Mouse (Mus musculus) testis, adult 2 months (tissue): ENCODE results near the gene Tomt. TPM values are rescaled to one million over a fixed set of nuclear protein-coding genes. Genes with fewer than 3 reads are reported as not detected.

Source experiments
- H3K27ac ChIP-seq: fragments of 200-500 bp; 2 replicates; pipeline ENCODE4 v1.5.1; 2012; ENCODE audit warnings: low read depth, low read length; ENCODE audit not compliant: control insufficient read depth, insufficient read depth
- H3K27me3 ChIP-seq: fragments of 200-500 bp; 2 replicates; pipeline ENCODE4 v1.6.1; 2012; ENCODE audit warnings: mild to moderate bottlenecking, low read length, moderate library complexity; ENCODE audit not compliant: control insufficient read depth, insufficient read depth
- H3K36me3 ChIP-seq: fragments of 200-500 bp; 2 replicates; pipeline ENCODE4 v1.6.1; 2012; ENCODE audit warnings: mild to moderate bottlenecking, low read length; ENCODE audit not compliant: control insufficient read depth, insufficient read depth
- H3K4me1 ChIP-seq: fragments of 200-500 bp; 2 replicates; pipeline ENCODE4 v1.6.1; 2012; ENCODE audit warnings: low read length; ENCODE audit not compliant: control insufficient read depth, insufficient read depth
- H3K4me3 ChIP-seq: fragments of 200-500 bp; 2 replicates; pipeline ENCODE4 v1.5.1; 2012; ENCODE audit warnings: low read depth, mild to moderate bottlenecking, low read length, moderate library complexity, mixed read lengths; ENCODE audit not compliant: control insufficient read depth
- CTCF ChIP-seq: fragments of 200-500 bp; IDR thresholded peaks from 2 replicates; pipeline ENCODE4 v1.5.1; 2012; ENCODE audit warnings: low read depth, mild to moderate bottlenecking, inconsistent platforms, low read length, moderate library complexity; ENCODE audit not compliant: control insufficient read depth, insufficient read depth, insufficient replicate concordance
- POLR2A ChIP-seq: fragments of 200-500 bp; IDR thresholded peaks from 2 replicates; pipeline ENCODE4 v1.6.1; 2012; ENCODE audit warnings: low read depth, mild to moderate bottlenecking, inconsistent platforms, low read length, moderate library complexity; ENCODE audit not compliant: control insufficient read depth
- polyA plus RNA-seq: library from polyadenylated mRNA; depleted of rRNA; stranded (reverse); fragments of >200 nt; gene quantifications from 2 replicates; pipeline ENCODE4 v1.2.3, GENCODE M21; 2012; rRNA removed

The Tomt gene
- polyA plus RNA-seq, 1 experiment: 2.0 TPM

DNA sequence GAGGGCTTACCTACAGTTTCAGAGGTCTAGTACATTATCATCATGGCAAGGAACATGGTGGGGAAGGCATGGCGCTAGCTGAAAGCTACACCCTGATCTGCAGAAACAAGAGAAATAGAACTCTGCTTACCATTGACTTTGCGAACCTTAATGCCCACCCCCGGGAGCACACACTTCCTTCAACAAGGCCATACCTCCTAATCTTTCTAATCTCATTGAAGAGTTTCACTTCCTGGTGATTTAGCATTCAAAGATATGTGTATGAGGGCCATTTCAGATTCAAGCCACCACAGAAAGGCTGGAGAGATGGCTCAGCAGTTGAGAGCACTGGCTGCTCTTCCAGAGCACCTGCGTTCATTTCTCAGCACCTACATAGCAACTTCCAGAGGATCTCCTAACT lies 49.1 kb downstream of the Tomt start, which contains the start of gene Folr2:
Gene Folr2 (minus strand): TSS at position 101 of the 400 bp plus-strand sequence.
- H3K4me1 ChIP-seq: peaks cover 4% of the 10 kb centered on the region; the same call in 1 of the 2 replicates
- no peak within 1 kb of the TSS for H3K4me3 ChIP-seq
- TF ChIP-seq POLR2A (no peak), CTCF (no peak)

DNA sequence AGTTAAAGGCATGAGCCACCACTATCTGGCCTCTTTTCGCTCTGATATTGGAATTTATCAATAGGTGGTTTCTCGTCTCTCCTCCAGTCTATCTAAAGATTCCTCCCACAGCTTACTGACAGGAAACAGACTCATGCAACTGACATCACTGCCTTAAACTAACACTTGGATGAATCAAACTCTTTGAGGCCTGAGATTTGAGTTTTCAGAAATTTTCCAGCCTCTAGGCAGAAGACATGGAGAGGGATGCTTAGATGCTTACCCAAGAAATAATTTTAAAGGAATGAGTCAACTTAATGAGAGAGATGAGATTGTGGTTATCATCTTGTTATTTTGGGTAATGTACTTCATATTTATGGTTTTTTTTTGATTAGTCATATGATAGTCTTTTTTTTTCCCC lies 52.3 kb downstream of the Tomt start:
- no peak for TF ChIP-seq POLR2A
- no peak for TF ChIP-seq CTCF
- Histone ChIP-seq H3K27me3 (no peaks in the 10 kb centered on the region), H3K4me3 (no peak overlapping the region), H3K27ac (no peak overlapping the region), H3K36me3 (no peaks in the 10 kb centered on the region), H3K4me1 (peaks cover 4% of the 10 kb centered on the region; the same call in 1 of the 2 replicates)

More for the DNA sequence above, 49.1 kb downstream of the Tomt start, which contains the start of gene Folr2:
- no peaks in the 10 kb centered on the region for H3K27me3 ChIP-seq
- H3K36me3 ChIP-seq: no peaks in the 10 kb centered on the region
- no peak within 1 kb of the TSS for H3K27ac ChIP-seq

DNA sequence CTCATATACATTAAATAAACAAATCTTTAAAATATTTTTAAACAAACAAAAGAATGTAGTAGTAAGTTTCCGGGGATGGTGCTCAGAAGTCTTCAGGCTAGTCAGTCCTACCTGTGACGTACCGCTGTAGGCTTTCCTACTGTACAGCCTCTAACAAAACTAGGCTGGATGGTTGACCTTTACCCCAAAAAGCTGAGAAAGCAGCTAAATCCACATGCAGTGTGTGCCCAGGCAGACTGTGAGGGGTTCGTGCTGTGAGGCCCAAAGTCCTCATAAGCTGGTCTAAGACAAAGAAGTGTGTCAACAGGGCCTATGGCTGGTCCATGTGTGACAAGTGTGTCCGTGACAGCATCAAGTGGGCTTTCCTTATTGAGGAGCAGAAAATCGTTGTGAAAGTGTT lies 53.3 kb downstream of the Tomt start:
- Histone ChIP-seq H3K4me1 (no peaks in the 10 kb centered on the region), H3K36me3 (no peaks in the 10 kb centered on the region), H3K27ac (no peak overlapping the region), H3K27me3 (no peaks in the 10 kb centered on the region), H3K4me3 (no peak overlapping the region)
- no peak for TF ChIP-seq POLR2A
- TF ChIP-seq CTCF: no peak

DNA sequence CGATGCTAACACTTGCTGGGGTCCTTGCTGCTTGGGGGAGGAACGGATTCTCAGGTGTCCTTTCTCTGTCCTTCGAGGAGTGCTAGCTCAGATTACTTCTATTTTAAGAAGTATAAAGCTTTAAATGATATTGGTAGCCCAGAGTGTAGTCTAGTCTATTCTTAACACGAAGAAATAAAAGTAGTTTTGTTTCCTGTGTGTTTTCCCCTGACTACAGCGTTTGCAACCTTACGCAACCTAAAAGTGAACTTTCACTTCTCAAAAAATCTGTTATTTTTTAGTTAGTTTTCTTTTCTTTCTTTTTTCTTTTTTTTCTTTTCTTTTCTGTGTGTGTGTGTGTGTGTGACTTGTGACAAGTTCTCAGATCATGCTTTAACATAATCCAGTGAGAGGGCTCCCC lies 54.5 kb downstream of the Tomt start:
- Histone ChIP-seq H3K4me3 (no peak overlapping the region), H3K4me1 (no peaks in the 10 kb centered on the region), H3K36me3 (no peaks in the 10 kb centered on the region), H3K27me3 (no peaks in the 10 kb centered on the region), H3K27ac (no peak overlapping the region)
- TF ChIP-seq CTCF (no peak), POLR2A (no peak)

Other genes starting within 250 kb of the Tomt start
- gene Clpb, start 242.7 kb downstream of the Tomt start, polyA plus RNA-seq: 866 and 869 TPM in 2 replicates
- gene Phox2a, start 88.0 kb downstream of the Tomt start, polyA plus RNA-seq: 0.14 and 0.16 TPM in 2 replicates
- gene Inppl1, start 68.1 kb downstream of the Tomt start, polyA plus RNA-seq: 27.7 and 37.2 TPM in 2 replicates
- gene Folr2, start 49.2 kb downstream of the Tomt start, polyA plus RNA-seq: 2.7 and 3.7 TPM in 2 replicates
- 82.5 and 83.4 TPM in 2 replicates for gene Anapc15, start 42.6 kb downstream of the Tomt start, polyA plus RNA-seq
- 25.5 and 28.5 TPM in 2 replicates for gene Folr1, start 35.6 kb downstream of the Tomt start, polyA plus RNA-seq
- 52.2 and 53.8 TPM in 2 replicates for gene Lamtor1, start 455 bp downstream of the Tomt start, polyA plus RNA-seq
- gene Lrrc51, start 27.5 kb upstream of the Tomt start, polyA plus RNA-seq: 1,236 and 1,353 TPM in 2 replicates
- 20.8 and 21.9 TPM in 2 replicates for gene Numa1, start 27.8 kb upstream of the Tomt start, polyA plus RNA-seq
- 3.3 and 4.2 TPM in 2 replicates for gene Il18bp, start 112.3 kb upstream of the Tomt start, polyA plus RNA-seq
- 34.9 and 38.0 TPM in 2 replicates for gene Rnf121, start 159.1 kb upstream of the Tomt start, polyA plus RNA-seq
- 47.9 and 54.6 TPM in 2 replicates for gene Xndc1, start 159.2 kb upstream of the Tomt start, polyA plus RNA-seq
- gene Xntrpc, start 159.4 kb upstream of the Tomt start, polyA plus RNA-seq: 5.5 and 7.4 TPM in 2 replicates
- gene Trpc2, start 176.8 kb upstream of the Tomt start, polyA plus RNA-seq: not detected in 2 replicates
- gene Art1, start 195.4 kb upstream of the Tomt start, polyA plus RNA-seq: 6.7 and 9.4 TPM in 2 replicates
- gene Art5, start 203.1 kb upstream of the Tomt start, polyA plus RNA-seq: 65.1 and 76.0 TPM in 2 replicates
- 0.04 and 0.07 TPM in 2 replicates for gene Chrna10, start 210.5 kb upstream of the Tomt start, polyA plus RNA-seq